8 mouse cellular contexts compared by ENCODE assay signal in genomic region chr9:22136765-22137547, GRCm38 (mm10). TPM values are rescaled to one million over a fixed set of nuclear protein-coding genes. Genes with fewer than 3 reads are reported as not detected.
DNase-seq lines count a peak whose midpoint lies in the region; ATAC-seq and TF ChIP-seq lines count a peak whose summit lies in the region.
"Had no signal": no experiment of that assay in that cellular context is flagged by ENCODE, and none has a peak within 500 bp of the region (broad histone marks: within the 10 kb centered on the region; RNA-seq: fewer than 3 reads in every experiment).

No protein-coding gene starts in this region.

- no peak for TF ChIP-seq CTCF in thymus, adult 2 months (IDR thresholded peaks at IDR 0.05; ENCODE audit: borderline replicate concordance, control insufficient read depth, extremely low read depth, insufficient read depth, low read length, poor library complexity)

- H3K27ac ChIP-seq in thymus, adult 2 months (ENCODE audit: control insufficient read depth, insufficient read depth, low read length): peak overlapping the region; percentile 88
- H3K27ac ChIP-seq in brown adipose tissue, adult 24 weeks (replicated peaks; ENCODE audit: low read depth, low read length): peak overlapping the region; percentile 99
- 0 out of 2 replicates have a peak overlapping the region, but pooled peaks have one; percentile 15 for H3K27ac ChIP-seq in limb, embryonic 11.5 days (replicated peaks; ENCODE audit: low read depth, low read length)

- no peak for ATAC-seq in limb, embryonic 11.5 days (ENCODE audit: insufficient number of reproducible peaks, low FRiP score, low TSS enrichment, low read depth)

- no peak overlapping the region; the same call in 1 of the 2 replicates for H3K9ac ChIP-seq in limb, embryonic 11.5 days (ENCODE audit: low read length)

- no peak for DNase-seq in thymus, adult 2 months
- DNase-seq in thymus, postnatal 10 days (ENCODE audit: low spot score in 2 of 2): no peak
- DNase-seq in limb, embryonic 11.5 days (ENCODE audit: low spot score): peak; percentile 53
- no peak for DNase-seq in right cerebral cortex, postnatal 14 days
- no peak for DNase-seq in lung, postnatal 25 days (ENCODE audit: low spot score)
- DNase-seq in kidney, adult 8-10 months: no peak
- DNase-seq: kidney, adult 2 months had no signal

- 85% methylated on average over 23 of the region's 23 CpGs for WGBS in thymus, adult 2 months
- 4% methylated on average over 23 of the region's 23 CpGs for WGBS in limb, embryonic 11.5 days

- no peaks in the 10 kb centered on the region for H3K27me3 ChIP-seq in thymus, adult 2 months (ENCODE audit: control insufficient read depth, insufficient read depth, low read length)
- H3K27me3 ChIP-seq in limb, embryonic 11.5 days (ENCODE audit: control insufficient read depth, insufficient read depth, low read length): peaks cover under 1% of the 10 kb centered on the region; the same call in 1 of the 2 replicates

- no peak overlapping the region for H3K4me3 ChIP-seq in thymus, adult 2 months (ENCODE audit: control insufficient read depth, insufficient read depth, low read length)
- H3K4me3 ChIP-seq in brown adipose tissue, adult 24 weeks (ENCODE audit: insufficient read depth, low read depth, low read length): no peak overlapping the region
- no peak overlapping the region for H3K4me3 ChIP-seq in limb, embryonic 11.5 days (ENCODE audit: low read depth, low read length)

- no peaks in the 10 kb centered on the region for H3K36me3 ChIP-seq in thymus, adult 2 months (ENCODE audit: control insufficient read depth, insufficient read depth, low read length)
- H3K36me3 ChIP-seq in limb, embryonic 11.5 days (ENCODE audit: control insufficient read depth, insufficient read depth, low read length): no peaks in the 10 kb centered on the region

- no peaks in the 10 kb centered on the region for H3K9me3 ChIP-seq in limb, embryonic 11.5 days (ENCODE audit: control insufficient read depth, low read length)

- no peak for TF ChIP-seq POLR2A in thymus, adult 2 months (IDR thresholded peaks at IDR 0.05; ENCODE audit: control insufficient read depth, extremely low read depth, insufficient read depth, low read length, poor library complexity)

- H3K4me2 ChIP-seq in limb, embryonic 11.5 days (ENCODE audit: low read depth, severe bottlenecking): peak overlapping the region; percentile 8; the same call in 1 of the 2 replicates

- peaks cover 40% of the 10 kb centered on the region for H3K4me1 ChIP-seq in thymus, adult 2 months (replicated peaks; ENCODE audit: control insufficient read depth, insufficient read depth, low read length)
- peaks cover 13% of the 10 kb centered on the region for H3K4me1 ChIP-seq in brown adipose tissue, adult 24 weeks (ENCODE audit: control insufficient read depth, insufficient read depth, insufficient read length, low read length)
- H3K4me1 ChIP-seq in limb, embryonic 11.5 days (ENCODE audit: control insufficient read depth, insufficient read depth, low read length): no peaks in the 10 kb centered on the region; the same call in 1 of the 2 replicates

RNA-seq across cellular contexts. Expression of gene Acp5, which starts 1.4 kb away (rescaled TPM):
- 248 and 304 TPM in 2 replicates for polyA plus RNA-seq in thymus, adult 2 months (2012; rRNA removed)
- polyA plus RNA-seq in brown adipose tissue, adult 24 weeks (2012; ENCODE audit: insufficient read depth, insufficient read length, missing spikeins): 179 and 198 TPM in 2 replicates
- polyA plus RNA-seq in limb, embryonic 11.5 days (2014; fragmentation: Nextera tagmentation; extraction: Ambion mirVana): 13.2 and 14.2 TPM in 2 replicates

RNA-seq across cellular contexts. Expression of gene Pigyl, which starts 19.7 kb away (rescaled TPM):
- polyA plus RNA-seq in thymus, adult 2 months (2012; rRNA removed): 64.7 and 83.0 TPM in 2 replicates
- polyA plus RNA-seq in brown adipose tissue, adult 24 weeks (2012; ENCODE audit: insufficient read depth, insufficient read length, missing spikeins): 47.7 and 58.0 TPM in 2 replicates
- polyA plus RNA-seq in limb, embryonic 11.5 days (2014; fragmentation: Nextera tagmentation; extraction: Ambion mirVana): 58.4 and 60.8 TPM in 2 replicates

RNA-seq across cellular contexts. Expression of gene Elof1, which starts 20.0 kb away (rescaled TPM):
- 187 and 205 TPM in 2 replicates for polyA plus RNA-seq in thymus, adult 2 months (2012; rRNA removed)
- 101 and 117 TPM in 2 replicates for polyA plus RNA-seq in brown adipose tissue, adult 24 weeks (2012; ENCODE audit: insufficient read depth, insufficient read length, missing spikeins)
- 223 and 231 TPM in 2 replicates for polyA plus RNA-seq in limb, embryonic 11.5 days (2014; fragmentation: Nextera tagmentation; extraction: Ambion mirVana)

RNA-seq across cellular contexts. Expression of gene Cnn1, which starts 37.9 kb away (rescaled TPM):
- polyA plus RNA-seq in thymus, adult 2 months (2012; rRNA removed): 4.3 and 5.0 TPM in 2 replicates
- 1.9 and 5.7 TPM in 2 replicates for polyA plus RNA-seq in brown adipose tissue, adult 24 weeks (2012; ENCODE audit: insufficient read depth, insufficient read length, missing spikeins)
- polyA plus RNA-seq in limb, embryonic 11.5 days (2014; fragmentation: Nextera tagmentation; extraction: Ambion mirVana): 0.84 and 0.89 TPM in 2 replicates

RNA-seq across cellular contexts. Expression of gene Zfp872, which starts 50.9 kb away (rescaled TPM):
- polyA plus RNA-seq in thymus, adult 2 months (2012; rRNA removed): 0.04 and 0.05 TPM in 2 replicates
- polyA plus RNA-seq in brown adipose tissue, adult 24 weeks (2012; ENCODE audit: insufficient read depth, insufficient read length, missing spikeins): 0.52 and 0.58 TPM in 2 replicates
- 0.06 TPM in 1 of 2 replicates, not detected in the other for polyA plus RNA-seq in limb, embryonic 11.5 days (2014; fragmentation: Nextera tagmentation; extraction: Ambion mirVana)
- polyA plus RNA-seq: kidney, adult 2 months had no signal

Comparison
In these comparisons a context has a peak if more than half of its experiments do, and no peak if none do; other contexts are left out.
1. H3K27ac ChIP-seq: peak in every context shown above with its lines; median percentile 99 in brown adipose tissue, adult 24 weeks; 88 in thymus, adult 2 months; 15 in limb, embryonic 11.5 days.
2. RNA of gene Acp5, which starts 1.4 kb away (polyA plus RNA-seq): 248 to 304 TPM in thymus, adult 2 months and 179 to 198 TPM in brown adipose tissue, adult 24 weeks; 13.2 to 14.2 TPM in limb, embryonic 11.5 days; every median in the first group is over 10 times any median in the second.